Mouse (Mus musculus): ENCODE measurements around the gene Gm8212.
"Not testable (repeated sequence)": the region's sequence is repeated elsewhere in the genome, so short reads cannot be mapped to it uniquely, and the experiment has no call there.

The Gm8212 gene

GRCm38 (mm10) chr14:44197361-44197760, at the start of gene Gm8212:
Gene Gm8212, plus strand, starts transcription at chr14:44197661.
- DNase-seq (ENCODE audit: low spot score) = not testable (repeated sequence)

- not testable (repeated sequence) for DNase-seq (ENCODE audit: low spot score)
These were observed 15.7 kb downstream of the Gm8212 start, which contains the start of gene 4930503E14Rik for GRCm38 (mm10) chr14:44213154-44213553. Gene 4930503E14Rik, minus strand, starts transcription at chr14:44213254.

GRCm38 (mm10) chr14:44248039-44248438, 50.6 kb downstream of the Gm8212 start:
- no peak for DNase-seq (ENCODE audit: low spot score)

All from yolk sac, embryonic 10.5 days (tissue).